Mouse (Mus musculus) 3134 (cell line): Measurements from ENCODE around the gene Glcci1.
"Not testable (repeated sequence)": the region's sequence is repeated elsewhere in the genome, so short reads cannot be mapped to it uniquely, and the experiment has no call there.

ENCODE experiments used
- DNase-seq: peaks from one replicate; pipeline ENCODE4 v3.0.0-alpha.2; 2011; ENCODE audit warnings: low spot score; ENCODE audit not compliant: insufficient read length; ENCODE audit errors: extremely low read depth

The Glcci1 gene

DNA sequence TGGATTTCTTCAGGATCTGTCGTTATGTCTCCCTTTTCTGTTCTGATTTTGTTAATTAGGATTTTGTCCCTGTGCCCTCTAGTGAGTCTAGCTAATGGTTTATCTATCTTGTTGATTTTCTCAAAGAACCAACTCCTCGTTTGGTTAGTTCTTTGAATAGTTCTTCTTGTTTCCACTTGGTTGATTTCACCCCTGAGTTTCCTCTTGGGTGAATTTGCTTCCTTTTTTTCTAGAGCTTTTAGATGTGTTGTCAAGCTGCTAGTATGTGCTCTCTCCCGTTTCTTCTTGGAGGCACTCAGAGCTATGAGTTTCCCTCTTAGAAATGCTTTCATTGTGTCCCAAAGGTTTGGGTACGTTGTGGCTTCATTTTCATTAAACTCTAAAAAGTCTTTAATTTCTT lies 32.1 kb downstream of the Glcci1 start:
- not testable (repeated sequence) for DNase-seq

DNA sequence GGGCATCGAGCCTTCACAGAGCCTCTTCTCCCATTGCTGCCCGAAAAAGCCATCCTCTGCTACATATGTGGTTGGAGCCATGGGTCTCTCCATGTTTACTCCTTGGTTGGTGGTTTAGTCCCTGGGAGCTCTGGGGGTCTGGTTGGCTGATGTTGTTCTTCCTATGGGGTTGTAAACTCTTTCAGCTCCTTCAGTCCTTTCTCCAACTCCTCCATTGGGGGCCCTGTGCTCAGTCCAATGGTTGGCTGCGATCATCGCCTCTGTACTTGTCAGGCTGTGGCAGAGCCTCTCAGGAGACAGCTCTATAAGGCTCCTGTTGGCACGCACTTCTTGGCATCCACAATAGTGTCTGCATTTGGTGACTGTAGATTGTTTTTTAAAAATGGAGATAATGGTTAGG lies 35.4 kb downstream of the Glcci1 start:
- no peak for DNase-seq

DNA sequence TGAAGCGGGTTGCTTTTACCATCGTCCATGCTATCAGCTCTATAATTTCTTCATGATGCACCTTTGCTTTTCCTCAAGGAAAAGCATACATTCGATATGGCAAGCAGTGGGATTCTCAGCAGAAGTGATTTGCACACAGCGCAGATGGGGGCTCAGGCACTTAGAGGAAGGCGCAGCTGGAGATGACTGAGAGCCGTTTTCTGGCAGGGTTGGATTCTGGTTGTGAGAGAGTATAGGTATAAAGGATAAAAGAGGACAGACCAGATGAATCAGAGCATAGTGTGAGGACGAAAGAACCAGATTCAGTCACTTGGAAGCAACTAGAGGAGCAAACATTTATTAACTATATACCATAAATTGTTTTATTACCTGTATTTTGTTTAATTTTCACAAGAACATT lies 36.4 kb downstream of the Glcci1 start:
- no peak for DNase-seq

DNA sequence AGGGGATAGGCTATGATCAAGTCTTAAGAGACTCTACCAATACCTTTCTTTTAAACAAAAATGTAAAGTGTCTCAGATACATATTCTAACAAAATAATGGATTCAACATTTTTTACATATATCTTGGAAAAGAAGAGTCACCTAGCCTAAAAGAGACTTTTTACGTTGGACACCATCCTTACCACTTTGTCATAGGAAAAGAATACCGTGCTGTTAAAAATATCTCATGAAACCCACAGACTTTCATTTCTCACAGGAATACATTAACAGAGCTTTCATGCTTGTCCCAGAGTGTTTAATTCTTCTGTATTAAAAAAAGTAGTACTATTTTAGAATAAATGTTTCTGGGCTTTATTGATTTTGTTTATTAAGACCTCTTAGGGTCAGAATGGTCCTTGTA lies 41.8 kb downstream of the Glcci1 start:
- no peak for DNase-seq

DNA sequence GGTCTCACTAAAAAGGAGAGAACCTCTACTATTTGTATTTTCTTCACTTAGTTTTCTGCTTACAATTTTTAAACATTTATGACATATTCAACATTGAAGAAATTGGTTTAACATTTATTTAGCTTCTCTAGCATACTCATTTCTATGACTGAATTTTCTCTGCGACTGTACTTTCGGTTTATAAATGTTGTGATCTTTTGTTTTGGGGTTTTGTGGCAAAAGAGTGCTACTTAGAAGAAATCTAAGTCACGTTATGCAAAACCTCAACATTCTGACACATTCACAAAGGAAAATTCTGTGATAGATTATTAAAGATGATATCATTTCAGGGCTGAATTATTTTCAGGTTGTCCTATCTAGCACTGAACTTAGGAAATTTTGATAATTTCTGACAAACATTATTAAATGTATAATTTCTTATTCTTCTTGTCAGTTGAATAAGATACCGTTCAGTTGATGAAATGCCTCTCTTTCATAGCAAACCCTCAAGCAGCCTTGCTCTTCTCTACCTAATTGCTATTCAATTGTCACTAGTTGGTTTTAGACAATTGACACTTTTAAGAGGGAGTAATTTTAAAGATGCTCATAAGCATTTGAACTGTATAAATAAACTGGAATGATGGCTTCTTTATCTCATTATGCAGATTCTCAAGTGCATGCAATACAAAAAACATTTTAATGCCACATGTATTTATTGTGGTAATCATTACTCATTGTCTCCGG lies 47.6 kb downstream of the Glcci1 start:
- no peak for DNase-seq

DNA sequence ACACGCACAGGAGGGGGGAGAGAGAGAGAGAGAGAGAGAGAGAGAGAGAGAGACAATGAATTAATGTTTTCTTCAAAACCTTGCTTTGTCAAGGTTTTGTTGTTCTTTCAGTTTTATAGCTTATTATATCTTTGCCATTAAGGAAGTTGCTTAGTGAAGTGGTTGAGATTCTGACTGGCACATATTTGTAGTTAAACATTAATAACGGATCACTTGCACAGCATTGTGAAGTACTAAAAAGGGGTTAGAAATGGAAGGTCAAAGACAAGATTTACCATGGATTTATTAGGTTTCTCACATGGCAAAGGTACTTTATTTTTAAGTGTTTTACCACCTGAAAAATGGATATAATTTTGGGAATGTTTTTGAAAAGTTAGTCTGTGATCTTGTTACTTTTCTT lies 51.3 kb downstream of the Glcci1 start:
- no peak for DNase-seq

DNA sequence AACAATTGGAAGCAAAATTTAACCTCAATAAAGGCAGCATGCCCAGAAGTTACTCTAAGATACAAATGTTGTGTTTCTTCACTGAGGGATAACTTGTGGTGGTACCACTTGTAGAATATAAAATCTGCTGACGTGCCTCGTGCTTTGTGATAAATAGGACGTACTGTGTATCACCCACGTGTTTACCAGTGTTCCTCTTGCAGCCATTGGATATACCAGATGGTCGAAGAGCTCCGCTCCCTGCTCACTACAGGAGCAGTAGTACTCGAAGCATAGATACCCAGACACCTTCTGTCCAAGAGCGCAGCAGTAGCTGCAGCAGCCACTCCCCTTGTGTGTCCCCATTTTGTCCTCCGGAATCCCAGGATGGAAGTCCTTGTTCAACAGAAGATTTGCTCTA lies 73.0 kb downstream of the Glcci1 start:
- no peak for DNase-seq

DNA sequence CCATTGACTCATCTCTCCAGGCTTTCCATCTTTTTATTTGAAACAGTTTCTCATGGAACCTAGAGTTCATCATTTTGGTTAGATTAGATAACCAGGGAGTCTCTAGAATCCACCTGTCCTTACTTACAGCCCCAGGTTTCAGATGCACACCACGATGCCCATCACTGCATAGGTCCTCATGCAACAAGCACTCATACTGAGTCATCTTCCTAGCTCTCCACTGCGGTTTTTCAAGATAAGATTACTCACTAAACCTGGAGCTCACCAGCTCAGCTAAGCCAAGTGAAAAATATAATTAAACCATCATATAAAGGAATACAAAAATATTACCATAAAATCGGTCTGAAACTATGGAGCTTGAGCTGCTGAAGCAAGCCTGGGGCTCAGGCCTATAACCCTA lies 74.5 kb downstream of the Glcci1 start:
- DNase-seq = peak; percentile 29

DNA sequence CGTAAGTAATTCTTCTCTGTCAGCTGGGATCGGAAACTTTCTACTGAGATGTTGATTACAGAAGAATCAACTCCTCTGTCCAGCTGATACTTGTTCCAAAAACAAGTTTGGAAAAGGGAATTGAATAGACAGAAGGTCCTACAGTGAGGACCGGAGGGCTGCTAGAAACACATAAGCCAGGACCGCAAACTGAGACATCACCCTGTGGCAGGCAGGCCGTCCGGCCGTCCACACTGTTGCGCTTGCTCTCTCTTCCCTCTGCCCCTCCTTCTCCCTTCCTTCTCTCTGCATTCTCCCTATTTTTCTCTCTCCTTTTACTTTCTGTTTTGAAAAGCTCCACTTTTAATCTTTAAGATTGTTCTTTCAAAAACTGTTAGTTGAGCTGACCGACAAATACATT lies 82.3 kb downstream of the Glcci1 start:
- DNase-seq = no peak

DNA sequence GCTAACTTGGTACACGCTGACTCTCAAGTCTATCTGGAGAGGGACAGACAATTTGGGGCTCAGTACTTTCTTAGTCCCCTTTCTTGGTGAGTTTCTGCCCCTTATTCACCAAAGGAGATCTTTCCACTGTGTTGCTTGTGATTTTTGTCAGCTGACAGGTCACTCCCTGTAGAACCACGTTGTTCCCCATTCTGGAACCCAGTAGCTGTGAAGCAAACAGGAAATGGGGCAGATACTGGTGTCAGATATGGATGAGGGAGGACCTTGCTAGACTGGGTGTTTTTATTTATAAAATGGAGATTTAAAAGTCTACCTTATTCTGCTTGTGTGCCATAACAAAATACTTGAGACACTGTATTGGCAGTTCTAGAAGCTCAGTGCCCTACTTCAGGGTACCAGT lies 108.0 kb downstream of the Glcci1 start:
- no peak for DNase-seq

DNA sequence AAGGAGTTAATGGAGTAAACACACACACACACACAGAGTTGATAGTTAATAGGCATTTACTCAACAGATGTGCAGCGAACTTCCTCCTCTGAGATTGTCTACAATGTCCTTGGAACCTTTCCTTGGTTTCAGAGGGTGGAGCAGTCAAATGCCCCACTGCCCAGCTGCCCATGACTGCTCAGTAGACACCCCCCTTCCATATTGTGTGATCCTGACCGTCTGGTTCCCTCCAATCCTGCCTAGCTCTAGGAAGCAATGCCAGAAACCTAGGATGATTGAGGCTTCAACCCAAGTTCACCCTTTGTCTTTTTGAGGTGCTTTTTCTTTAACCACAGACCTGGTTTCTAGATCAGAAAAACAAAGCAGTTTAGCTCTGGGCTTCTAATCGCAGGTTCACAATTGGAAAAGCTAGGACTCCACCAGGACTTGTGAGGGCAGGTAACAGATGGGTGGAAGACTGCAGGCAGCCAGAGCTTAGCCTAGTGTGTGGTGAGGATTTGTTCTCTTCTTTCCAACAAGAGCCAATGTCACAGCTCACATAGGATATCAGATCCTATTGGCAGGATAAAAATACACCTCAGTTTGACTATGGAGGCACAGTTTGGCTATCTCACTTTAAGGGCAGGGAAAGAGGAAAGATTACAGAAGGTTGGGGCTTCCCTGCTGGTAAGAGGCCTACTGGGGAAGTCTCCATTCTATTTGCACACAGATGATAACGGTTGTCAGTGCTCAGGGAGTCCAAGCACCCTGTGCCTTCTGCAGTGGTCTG lies 110.4 kb downstream of the Glcci1 start:
- no peak for DNase-seq

DNA sequence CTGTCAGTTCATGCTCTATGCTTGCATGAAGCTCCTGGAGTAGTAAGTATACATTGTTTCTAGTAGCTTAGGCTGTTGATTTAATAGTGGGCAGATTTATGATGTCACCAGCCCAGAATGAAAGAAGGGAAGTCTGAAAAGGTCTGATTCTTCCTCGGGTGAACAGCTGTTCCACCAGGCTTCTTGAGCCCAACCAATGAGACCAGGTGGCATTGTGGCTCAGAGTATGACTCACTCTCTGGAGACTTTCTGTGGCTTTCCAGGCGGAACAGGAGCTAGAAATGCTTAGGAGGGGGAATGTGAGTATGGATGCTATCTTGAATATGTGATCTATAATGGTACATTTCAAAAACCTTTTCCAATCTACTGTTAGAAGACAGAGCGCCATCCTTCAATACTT lies 113.6 kb downstream of the Glcci1 start:
- peak; percentile 71 for DNase-seq

DNA sequence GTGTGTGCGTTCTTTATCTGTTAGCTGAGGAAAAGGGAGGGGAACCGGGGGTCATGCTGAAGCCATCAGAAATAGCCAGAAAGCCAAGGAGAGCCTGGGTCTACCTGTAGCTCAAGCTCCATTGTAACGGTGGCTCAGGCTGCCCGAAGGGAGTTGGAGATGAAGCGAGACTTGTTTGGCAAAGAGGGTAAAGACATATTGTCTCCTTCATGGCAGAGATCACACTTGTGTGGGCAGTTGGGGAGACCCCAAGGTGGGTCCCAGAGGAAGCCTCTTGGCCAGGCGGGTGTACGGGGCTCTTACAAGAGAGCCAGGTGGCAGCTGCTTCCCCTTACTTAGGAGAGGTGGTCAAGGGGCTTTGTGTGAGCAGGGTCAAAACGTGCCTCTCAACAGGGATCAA lies 118.8 kb downstream of the Glcci1 start:
- no peak for DNase-seq

DNA sequence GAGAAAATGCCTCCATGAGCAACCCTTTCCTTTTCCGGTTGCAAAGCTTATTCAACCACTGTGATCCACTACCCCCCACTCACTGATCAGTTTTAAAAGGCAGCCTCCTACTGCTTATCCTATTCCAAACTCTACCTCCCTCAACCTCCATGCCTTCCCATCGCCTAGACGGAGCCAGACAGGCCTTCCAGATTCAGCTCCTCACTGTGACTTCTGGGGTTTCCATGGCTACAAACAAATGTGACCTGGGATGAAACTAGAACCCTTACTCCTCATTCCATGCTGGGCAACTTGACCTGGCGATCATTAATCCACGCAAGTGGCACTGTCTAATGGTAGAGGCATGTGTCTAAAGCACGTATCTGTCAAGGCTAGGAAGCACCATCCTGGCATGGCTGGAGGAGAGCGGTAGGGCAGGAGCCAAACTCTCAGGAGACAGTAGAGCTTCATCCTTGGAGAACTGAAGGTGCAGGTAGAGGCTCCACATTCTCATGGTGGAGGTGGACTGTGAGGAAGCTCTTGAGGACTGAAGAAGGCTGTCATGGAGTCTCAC lies 119.4 kb downstream of the Glcci1 start:
- no peak for DNase-seq

DNA sequence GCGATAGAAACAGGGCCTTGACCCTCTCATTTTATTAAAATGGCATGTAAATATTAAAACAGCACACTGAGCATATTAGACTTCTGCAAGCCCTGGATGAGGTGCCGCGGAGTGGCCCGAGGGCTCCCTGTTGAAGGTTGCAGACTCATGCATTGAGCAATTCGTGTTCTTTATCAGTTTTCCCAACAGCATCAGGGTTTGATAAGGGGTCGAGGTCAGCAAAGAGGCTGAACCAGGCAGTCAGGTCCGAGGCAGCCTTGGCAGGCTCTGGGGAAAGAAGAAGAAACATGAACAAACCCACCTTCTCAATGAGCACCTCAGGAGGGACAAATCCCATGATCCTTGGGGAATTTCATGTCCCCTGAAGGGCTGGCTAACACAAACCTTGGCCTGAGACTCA lies 121.1 kb downstream of the Glcci1 start:
- no peak for DNase-seq

DNA sequence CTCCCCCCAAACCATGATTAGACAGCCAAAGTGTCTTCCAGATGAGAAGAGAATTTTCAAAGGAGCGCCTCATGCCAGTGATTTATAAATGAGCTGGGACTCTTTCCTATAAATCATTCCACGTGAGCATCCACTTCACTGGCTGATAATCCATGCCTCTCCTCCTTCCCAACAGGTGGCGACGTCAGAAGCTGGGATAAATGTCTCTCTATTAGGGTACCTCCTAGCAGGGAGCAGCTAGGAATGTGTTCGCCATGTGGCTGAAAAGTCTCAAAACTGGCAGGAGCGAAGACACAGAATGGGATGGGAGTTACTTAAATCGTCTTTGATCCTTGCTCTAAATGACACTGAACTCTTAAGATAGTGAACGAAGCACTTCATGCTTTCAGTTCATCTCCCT lies 122.0 kb downstream of the Glcci1 start:
- no peak for DNase-seq

DNA sequence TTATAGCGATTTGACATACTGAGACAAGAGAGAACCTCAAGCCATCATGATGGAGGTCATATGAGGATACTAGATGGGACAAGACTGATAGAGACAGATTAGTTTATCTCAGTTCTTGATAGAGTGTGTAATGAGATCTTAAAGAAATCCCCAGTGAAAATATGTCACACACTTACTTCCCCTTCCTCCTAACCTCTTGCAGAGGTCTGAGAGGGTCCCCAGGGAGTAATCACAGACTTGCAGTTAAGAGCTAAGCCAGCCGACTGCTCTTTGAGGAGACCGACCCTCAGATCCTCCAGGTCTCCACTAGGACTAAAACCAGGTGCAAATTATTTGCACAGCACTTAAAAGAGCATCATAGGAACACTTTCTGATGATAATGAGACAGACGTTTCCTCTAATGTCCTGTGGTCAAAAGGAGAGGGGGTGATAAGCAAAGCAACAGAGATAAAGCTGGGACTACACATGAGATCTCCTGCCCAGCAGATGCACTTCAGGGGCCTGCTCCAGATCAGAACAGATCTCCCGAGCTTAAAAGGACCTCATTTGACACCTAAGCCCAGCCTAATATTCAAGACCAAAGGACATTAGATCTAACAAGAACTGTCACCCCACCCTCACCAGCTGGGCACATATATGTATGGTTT lies 122.7 kb downstream of the Glcci1 start:
- no peak for DNase-seq

DNA sequence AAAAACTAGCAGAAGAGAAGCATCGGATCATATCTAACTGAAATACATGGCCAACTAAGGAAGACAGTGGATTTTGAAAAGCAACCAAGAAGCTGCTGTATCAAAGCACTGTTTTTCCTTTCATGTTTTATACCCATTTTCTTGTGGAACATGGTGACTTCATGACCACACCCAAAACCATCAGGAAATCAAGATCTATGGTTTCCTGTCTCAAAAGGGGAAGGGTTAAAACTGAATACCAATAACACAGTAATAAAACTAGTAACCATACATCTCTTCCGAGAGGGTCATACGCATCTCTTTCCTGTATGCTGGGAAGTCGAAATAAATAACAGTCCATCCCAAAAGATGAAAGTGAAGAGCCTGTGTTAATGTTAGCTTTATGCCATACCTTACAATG lies 123.3 kb downstream of the Glcci1 start:
- DNase-seq = no peak

DNA sequence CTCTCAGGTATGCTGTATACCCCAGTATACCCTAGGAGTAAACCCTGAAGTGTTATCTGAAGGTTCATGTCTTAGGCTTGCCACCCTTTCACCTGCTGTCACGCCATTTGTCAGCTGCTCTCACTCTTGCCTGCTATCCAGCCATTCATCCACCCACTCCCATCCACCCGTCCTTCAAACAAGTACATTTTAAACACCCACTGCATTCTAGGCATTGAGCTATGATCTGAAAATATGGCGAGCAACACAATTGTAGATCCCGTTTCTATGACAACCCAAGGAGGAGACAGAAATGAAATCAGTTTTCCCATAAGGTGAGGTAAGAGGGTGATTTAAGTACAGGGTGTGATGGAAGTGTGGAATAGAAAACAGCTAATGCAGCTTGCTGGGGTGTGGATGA lies 128.7 kb downstream of the Glcci1 start:
- DNase-seq = no peak

DNA sequence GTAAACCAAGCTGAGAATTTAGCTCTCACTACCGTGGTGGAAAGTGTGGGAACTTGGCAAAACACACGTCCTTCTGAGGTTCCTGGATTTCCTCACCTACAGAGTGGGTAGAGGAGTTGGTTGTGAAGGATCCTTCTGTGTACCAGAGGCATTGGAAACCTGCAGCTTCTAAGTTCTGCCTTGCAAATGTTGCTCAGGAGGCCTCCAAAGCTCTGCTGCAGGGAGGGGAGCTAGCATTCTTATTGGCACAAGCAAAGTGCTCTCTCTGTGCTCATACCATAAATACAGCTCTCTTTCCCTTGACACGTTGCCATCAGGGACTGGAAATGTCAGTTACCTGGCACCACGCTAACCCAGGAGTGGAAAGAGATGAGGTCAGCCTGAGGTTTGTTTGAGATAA lies 129.5 kb downstream of the Glcci1 start:
- no peak for DNase-seq

DNA sequence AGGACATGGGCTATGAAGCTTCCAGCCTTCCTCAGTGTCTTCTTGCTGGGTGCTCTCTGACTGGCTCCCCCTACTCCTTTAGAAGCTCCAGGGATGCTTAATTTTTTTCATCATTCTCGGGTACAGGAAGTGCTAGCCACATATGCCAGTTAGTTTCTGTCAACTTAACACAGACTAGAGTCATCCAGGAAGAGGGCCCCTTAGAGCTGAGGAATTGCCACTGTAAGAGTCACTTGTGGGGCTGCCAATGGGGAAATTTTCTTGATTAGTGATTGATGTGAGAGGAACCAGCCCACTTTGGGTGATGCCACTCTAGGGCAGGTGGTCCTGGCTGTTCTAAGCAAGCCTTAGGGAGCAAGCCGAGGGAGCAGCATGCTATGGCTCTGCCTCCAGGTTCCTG lies 130.1 kb downstream of the Glcci1 start:
- no peak for DNase-seq

DNA sequence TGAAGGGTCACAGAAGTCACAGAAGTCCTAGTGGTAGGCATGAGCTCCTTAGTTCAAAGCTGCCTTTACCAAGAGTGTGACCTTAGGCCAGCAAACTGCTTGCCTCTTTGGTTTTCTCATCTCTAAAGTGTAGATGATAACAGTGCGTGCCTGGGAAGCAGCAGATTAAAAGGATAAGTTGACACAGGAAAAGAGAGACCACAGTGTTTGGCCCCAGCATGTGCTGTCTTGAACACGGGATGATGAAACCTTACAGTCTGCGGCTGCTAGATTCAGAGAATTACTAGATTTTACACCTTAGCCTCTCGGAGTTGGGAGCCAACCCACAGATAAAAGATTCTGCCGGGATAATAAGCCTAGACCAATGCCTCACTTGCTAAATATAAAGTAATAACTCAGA lies 131.5 kb downstream of the Glcci1 start:
- no peak for DNase-seq
